Mouse (Mus musculus): ENCODE data around the gene Zbtb42.

DNA sequence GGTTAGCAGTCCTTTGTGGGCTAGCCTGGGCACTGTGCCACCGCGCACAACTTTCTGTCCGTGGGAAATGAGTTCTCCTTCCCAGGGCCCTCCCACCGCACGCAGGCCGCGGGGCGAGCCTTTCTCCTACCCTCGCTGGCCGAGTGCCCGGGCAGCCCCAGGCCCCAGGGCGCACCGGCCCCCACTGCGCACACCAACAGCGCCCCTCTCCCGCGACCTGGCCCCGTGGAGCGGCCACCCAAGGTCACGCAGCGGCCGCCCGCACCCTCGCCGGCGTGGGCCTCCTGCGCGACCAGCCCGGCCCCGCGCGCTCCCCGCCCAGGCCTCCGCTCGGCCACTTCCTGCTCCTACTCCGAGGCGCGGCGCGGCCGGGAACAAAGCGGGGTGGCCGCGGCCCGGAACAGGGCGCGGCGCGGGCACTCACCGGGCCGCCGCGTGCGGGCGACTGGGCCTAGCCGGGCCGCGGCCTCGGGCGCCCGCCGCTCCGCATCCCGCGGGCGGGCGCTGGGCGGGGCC is 5.0 kb upstream of the Zbtb42 start:
- TF ChIP-seq CTCF (IDR thresholded peaks at IDR 0.05; ENCODE audit: extremely low read depth, insufficient read length, insufficient replicate concordance, low read depth, low read length): no peak
- no peak for TF ChIP-seq POLR2A (IDR thresholded peaks at IDR 0.05; ENCODE audit: low read depth, low read length)

Measured in small intestine, adult 2 months (tissue).